Mouse (Mus musculus): ENCODE data around the gene Olfr402. TPM values are rescaled to one million over a fixed set of nuclear protein-coding genes. Genes with fewer than 3 reads are reported as not detected.
"Not testable (repeated sequence)": the region's sequence is repeated elsewhere in the genome, so short reads cannot be mapped to it uniquely, and the experiment has no call there.

Gene Olfr402
- not detected in 2 replicates for polyA plus RNA-seq (2014; fragmentation: Nextera tagmentation; extraction: Ambion mirVana)

DNA sequence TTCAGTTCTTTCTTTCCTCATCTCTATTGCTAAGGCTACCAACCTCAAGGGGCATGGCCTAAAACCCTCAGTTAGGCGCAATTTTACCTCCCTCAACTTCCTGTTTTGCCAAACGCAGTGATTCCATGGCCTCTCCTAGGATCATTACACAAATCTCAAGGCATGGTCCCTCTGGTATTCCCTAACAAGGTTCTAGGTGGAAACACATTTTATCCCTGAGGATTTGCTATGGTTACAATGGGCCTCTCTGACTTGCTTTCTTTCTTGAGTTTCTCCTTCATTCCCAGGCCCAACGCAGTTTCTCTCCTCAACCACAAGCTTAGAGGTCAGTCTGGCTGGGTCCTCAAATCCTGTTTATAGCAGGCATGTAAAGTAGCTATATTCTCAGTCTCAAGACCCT lies at the start of gene Olfr402:
Gene Olfr402 (plus strand): TSS at position 301 of the 400 bp plus-strand sequence.
- ATAC-seq (no peak), DNase-seq (ENCODE audit: low spot score) (no peak)
- H3K4me2 ChIP-seq (ENCODE audit: low read length): no peak within 1 kb of the TSS
- no peaks in the 10 kb centered on the region for H3K27me3 ChIP-seq (replicated peaks; ENCODE audit: control insufficient read depth, insufficient read depth, low read length)
- no peaks in the 10 kb centered on the region for H3K36me3 ChIP-seq (ENCODE audit: control insufficient read depth, insufficient read depth, low read length)
- H3K4me1 ChIP-seq (ENCODE audit: control insufficient read depth, insufficient read depth, low read length): no peaks in the 10 kb centered on the region
- no peak within 1 kb of the TSS for H3K4me3 ChIP-seq (ENCODE audit: low read depth, low read length)
- WGBS: 65% methylated on average over 3 of the region's 3 CpGs
- no peak within 1 kb of the TSS for H3K9ac ChIP-seq (ENCODE audit: low read length)
- no peak within 1 kb of the TSS for H3K27ac ChIP-seq (ENCODE audit: low read depth, low read length)
- H3K9me3 ChIP-seq (replicated peaks; ENCODE audit: control insufficient read depth, low read length): no peaks in the 10 kb centered on the region; the same call in 1 of the 2 replicates

DNA sequence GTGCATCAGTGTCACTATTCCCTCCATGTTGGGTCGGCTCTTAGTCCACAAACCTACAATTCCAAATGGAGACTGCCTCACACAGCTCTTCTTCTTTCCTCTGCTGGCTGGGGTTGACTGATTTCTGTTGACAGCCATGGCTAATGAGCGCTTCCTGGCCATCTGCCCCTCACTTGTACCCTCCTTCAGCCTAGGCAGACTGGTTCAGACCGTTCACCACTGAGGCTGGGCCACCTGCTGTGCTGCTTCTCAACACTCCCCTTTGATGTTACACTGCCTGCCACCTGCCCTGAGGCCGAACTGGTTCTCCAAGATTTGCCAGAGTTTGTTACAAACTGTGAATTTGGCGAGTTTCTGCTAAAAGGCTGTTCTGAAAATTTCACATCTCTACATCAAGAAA lies 48.3 kb upstream of the Olfr402 start:
- H3K27ac ChIP-seq (ENCODE audit: low read depth, low read length): no peak overlapping the region
- no peak overlapping the region for H3K4me2 ChIP-seq (ENCODE audit: low read length)
- no peaks in the 10 kb centered on the region for H3K4me1 ChIP-seq (ENCODE audit: control insufficient read depth, insufficient read depth, low read length)
- DNase-seq (ENCODE audit: low spot score) (no peak), ATAC-seq (no peak)
- no peaks in the 10 kb centered on the region for H3K27me3 ChIP-seq (replicated peaks; ENCODE audit: control insufficient read depth, insufficient read depth, low read length)
- H3K9me3 ChIP-seq (replicated peaks; ENCODE audit: control insufficient read depth, low read length): peaks cover 8% of the 10 kb centered on the region; the same call in 1 of the 2 replicates
- whole genome bisulfite sequencing: 44% methylated on average over 5 of the region's 5 CpGs
- H3K9ac ChIP-seq (ENCODE audit: low read length): no peak overlapping the region
- H3K36me3 ChIP-seq (ENCODE audit: control insufficient read depth, insufficient read depth, low read length): no peaks in the 10 kb centered on the region
- no peak overlapping the region for H3K4me3 ChIP-seq (ENCODE audit: low read depth, low read length)

DNA sequence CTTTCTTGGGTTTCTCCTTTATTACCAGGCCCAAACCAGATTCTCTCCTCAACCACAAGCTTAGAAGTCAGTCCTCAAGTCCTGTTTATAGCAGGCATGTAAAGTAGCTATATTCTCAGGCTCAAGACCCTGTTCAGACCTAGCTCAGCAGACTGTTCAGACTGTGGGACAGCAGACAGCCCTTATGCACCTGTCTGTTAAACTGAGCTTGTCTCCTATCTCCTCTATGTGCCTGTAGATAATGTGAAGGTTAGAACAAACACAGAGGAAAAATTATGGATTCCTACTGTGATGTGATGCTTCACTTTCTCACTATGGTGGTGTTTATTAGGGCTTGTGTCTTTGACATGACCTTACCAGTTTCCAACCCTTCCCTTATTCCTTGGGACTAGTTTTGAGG lies 39.9 kb upstream of the Olfr402 start, which contains the start of gene Olfr401:
Gene Olfr401 (plus strand): TSS at position 301 of the 400 bp plus-strand sequence.
- H3K9ac ChIP-seq (ENCODE audit: low read length): no peak within 1 kb of the TSS
- H3K4me3 ChIP-seq (ENCODE audit: low read depth, low read length): no peak within 1 kb of the TSS
- DNase-seq (ENCODE audit: low spot score) (no peak), ATAC-seq (no peak)
- no peak within 1 kb of the TSS for H3K4me2 ChIP-seq (ENCODE audit: low read length)
- H3K4me1 ChIP-seq (ENCODE audit: control insufficient read depth, insufficient read depth, low read length): no peaks in the 10 kb centered on the region
- peaks cover 6% of the 10 kb centered on the region; the same call in 1 of the 2 replicates for H3K9me3 ChIP-seq (replicated peaks; ENCODE audit: control insufficient read depth, low read length)
- H3K27me3 ChIP-seq (replicated peaks; ENCODE audit: control insufficient read depth, insufficient read depth, low read length): no peaks in the 10 kb centered on the region
- H3K36me3 ChIP-seq (ENCODE audit: control insufficient read depth, insufficient read depth, low read length): no peaks in the 10 kb centered on the region
- H3K27ac ChIP-seq (ENCODE audit: low read depth, low read length): no peak within 1 kb of the TSS

DNA sequence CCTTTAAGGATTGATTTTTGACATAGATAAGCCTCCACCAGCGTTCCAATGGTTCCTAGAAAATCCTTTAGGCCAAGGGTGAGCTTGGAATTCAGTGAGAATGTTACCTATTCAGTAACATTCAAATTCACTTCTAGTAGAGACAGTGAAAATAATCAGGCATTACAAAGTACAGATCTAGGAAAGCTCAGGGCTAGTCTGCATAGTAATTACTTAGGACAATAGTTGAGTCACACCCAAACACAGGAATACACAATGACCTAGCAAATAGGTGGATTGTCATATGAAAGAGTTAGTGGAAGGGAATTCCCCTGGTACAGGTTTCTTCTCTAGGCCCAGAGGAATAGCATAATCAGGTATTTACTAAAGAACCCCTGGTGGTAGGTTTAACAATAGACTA lies 13.3 kb upstream of the Olfr402 start:
- H3K27me3 ChIP-seq (replicated peaks; ENCODE audit: control insufficient read depth, insufficient read depth, low read length); H3K36me3 ChIP-seq (ENCODE audit: control insufficient read depth, insufficient read depth, low read length); H3K27ac ChIP-seq (ENCODE audit: low read depth, low read length); DNase-seq (ENCODE audit: low spot score); H3K4me3 ChIP-seq (ENCODE audit: low read depth, low read length); H3K4me2 ChIP-seq (ENCODE audit: low read length); ATAC-seq; H3K4me1 ChIP-seq (ENCODE audit: control insufficient read depth, insufficient read depth, low read length); H3K9ac ChIP-seq (ENCODE audit: low read length): not testable (repeated sequence)
- H3K9me3 ChIP-seq (replicated peaks; ENCODE audit: control insufficient read depth, low read length): peaks cover 14% of the 10 kb centered on the region
- WGBS: 31% methylated on average over 1 of the region's 1 CpGs

DNA sequence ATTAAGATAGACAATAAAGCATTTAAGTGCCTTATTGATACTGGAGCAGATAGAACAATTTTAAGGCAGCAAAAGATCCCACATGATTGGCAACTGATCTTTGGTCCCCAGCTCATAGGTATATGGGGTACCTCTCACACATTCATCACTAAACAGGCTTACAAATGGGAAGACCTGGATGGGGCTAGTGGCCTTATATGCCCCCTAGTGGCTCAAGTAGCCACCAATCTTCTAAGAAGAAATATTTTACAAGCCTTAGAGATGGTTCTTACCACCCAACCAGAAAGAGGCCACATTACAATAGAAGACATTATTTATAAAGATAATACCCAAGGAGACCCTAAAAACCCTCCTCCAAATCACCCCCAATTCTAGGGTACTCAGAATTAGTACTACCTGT lies 7.5 kb upstream of the Olfr402 start:
- no peak for ATAC-seq

DNA sequence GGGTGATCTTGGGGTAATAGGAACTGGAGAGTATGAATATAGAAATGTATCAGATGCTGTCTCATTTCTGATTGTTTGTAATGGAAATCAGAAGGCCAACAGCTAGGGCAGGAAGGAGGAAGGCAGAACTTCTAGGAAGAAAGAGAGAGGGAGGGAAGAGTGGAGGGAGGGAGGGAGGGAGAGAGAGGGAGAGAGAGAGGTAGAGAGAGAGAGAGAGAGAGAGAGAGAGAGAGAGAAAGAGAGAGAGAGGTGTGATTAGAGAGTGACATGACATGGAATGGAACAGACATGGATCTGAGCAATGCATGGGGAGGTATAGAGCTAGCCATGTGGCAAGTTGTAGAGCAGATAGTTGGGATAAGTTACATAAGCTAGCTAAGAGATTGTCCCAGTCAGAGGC lies 15.4 kb downstream of the Olfr402 start:
- Histone ChIP-seq H3K9me3 (replicated peaks; ENCODE audit: control insufficient read depth, low read length) (peaks cover 4% of the 10 kb centered on the region; the same call in 1 of the 2 replicates), H3K9ac (ENCODE audit: low read length) (no peak overlapping the region), H3K27me3 (replicated peaks; ENCODE audit: control insufficient read depth, insufficient read depth, low read length) (no peaks in the 10 kb centered on the region), H3K36me3 (ENCODE audit: control insufficient read depth, insufficient read depth, low read length) (no peaks in the 10 kb centered on the region), H3K4me2 (ENCODE audit: low read length) (no peak overlapping the region), H3K4me3 (ENCODE audit: low read depth, low read length) (no peak overlapping the region), H3K4me1 (ENCODE audit: control insufficient read depth, insufficient read depth, low read length) (no peaks in the 10 kb centered on the region), H3K27ac (ENCODE audit: low read depth, low read length) (no peak overlapping the region)
- no peak for DNase-seq (ENCODE audit: low spot score)
- no peak for ATAC-seq

More for the DNA sequence above, 7.5 kb upstream of the Olfr402 start:
- Histone ChIP-seq H3K27me3 (replicated peaks; ENCODE audit: control insufficient read depth, insufficient read depth, low read length) (no peaks in the 10 kb centered on the region), H3K9me3 (replicated peaks; ENCODE audit: control insufficient read depth, low read length) (peaks cover 3% of the 10 kb centered on the region), H3K4me2 (ENCODE audit: low read length) (no peak overlapping the region), H3K4me3 (ENCODE audit: low read depth, low read length) (no peak overlapping the region), H3K36me3 (ENCODE audit: control insufficient read depth, insufficient read depth, low read length) (no peaks in the 10 kb centered on the region), H3K27ac (ENCODE audit: low read depth, low read length) (no peak overlapping the region), H3K9ac (ENCODE audit: low read length) (no peak overlapping the region), H3K4me1 (ENCODE audit: control insufficient read depth, insufficient read depth, low read length) (no peaks in the 10 kb centered on the region)
- DNase-seq (ENCODE audit: low spot score): no peak

DNA sequence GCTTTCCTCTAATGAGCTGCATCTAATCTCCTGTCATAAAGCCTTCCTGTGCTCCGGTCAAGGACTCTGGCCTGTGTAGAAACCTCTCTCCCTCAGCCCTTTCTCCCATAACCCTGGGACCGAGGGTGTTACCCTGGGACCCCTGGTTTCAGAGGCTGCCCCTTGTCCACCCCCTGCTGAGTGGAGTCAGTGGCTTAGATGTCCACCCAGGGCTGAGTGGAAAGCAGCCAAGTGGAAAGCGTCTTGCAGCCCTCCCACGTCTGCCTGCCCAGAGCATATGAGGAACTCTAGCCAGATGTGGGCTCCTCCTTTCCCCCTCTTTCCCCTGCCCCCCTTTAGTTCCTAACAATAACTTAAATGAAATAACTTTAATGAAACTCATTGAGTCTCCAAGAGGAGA lies 29.8 kb downstream of the Olfr402 start:
- ATAC-seq (no peak), DNase-seq (ENCODE audit: low spot score) (no peak)
- WGBS: 86% methylated on average over 4 of the region's 4 CpGs
- H3K27me3 ChIP-seq (replicated peaks; ENCODE audit: control insufficient read depth, insufficient read depth, low read length): no peaks in the 10 kb centered on the region
- peaks cover 4% of the 10 kb centered on the region; the same call in 1 of the 2 replicates for H3K9me3 ChIP-seq (replicated peaks; ENCODE audit: control insufficient read depth, low read length)
- no peaks in the 10 kb centered on the region for H3K36me3 ChIP-seq (ENCODE audit: control insufficient read depth, insufficient read depth, low read length)
- no peaks in the 10 kb centered on the region for H3K4me1 ChIP-seq (ENCODE audit: control insufficient read depth, insufficient read depth, low read length)
- no peak overlapping the region for H3K27ac ChIP-seq (ENCODE audit: low read depth, low read length)
- H3K4me2 ChIP-seq (ENCODE audit: low read length): no peak overlapping the region
- H3K9ac ChIP-seq (ENCODE audit: low read length): no peak overlapping the region
- H3K4me3 ChIP-seq (ENCODE audit: low read depth, low read length): no peak overlapping the region

DNA sequence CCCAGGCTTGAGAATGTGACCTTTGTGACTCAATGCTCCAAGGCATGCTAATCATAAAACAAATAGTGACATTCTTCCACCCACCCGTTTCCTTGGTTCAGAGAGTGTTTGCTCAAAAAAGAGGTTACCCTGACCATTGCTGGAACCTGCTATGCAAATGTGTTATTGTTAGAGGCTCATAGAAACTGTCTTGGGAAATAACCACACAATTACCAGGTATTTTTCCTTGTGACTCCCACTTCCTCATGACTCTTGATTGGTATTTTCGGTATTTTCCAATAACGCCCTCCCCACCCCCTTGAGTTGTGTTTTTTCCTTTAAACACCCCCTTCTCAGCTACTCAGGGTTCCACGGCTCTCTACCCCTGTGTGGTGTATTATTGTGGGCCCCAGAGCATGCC lies 30.4 kb downstream of the Olfr402 start:
- H3K36me3 ChIP-seq (ENCODE audit: control insufficient read depth, insufficient read depth, low read length): no peaks in the 10 kb centered on the region
- H3K9me3 ChIP-seq (replicated peaks; ENCODE audit: control insufficient read depth, low read length): peaks cover 4% of the 10 kb centered on the region; the same call in 1 of the 2 replicates
- no peak overlapping the region for H3K4me2 ChIP-seq (ENCODE audit: low read length)
- DNase-seq (ENCODE audit: low spot score) (no peak), ATAC-seq (no peak)
- H3K27me3 ChIP-seq (replicated peaks; ENCODE audit: control insufficient read depth, insufficient read depth, low read length): no peaks in the 10 kb centered on the region
- no peak overlapping the region for H3K9ac ChIP-seq (ENCODE audit: low read length)
- no peak overlapping the region for H3K27ac ChIP-seq (ENCODE audit: low read depth, low read length)
- 78% methylated on average over 4 of the region's 4 CpGs for WGBS
- H3K4me3 ChIP-seq (ENCODE audit: low read depth, low read length): no peak overlapping the region
- H3K4me1 ChIP-seq (ENCODE audit: control insufficient read depth, insufficient read depth, low read length): no peaks in the 10 kb centered on the region

DNA sequence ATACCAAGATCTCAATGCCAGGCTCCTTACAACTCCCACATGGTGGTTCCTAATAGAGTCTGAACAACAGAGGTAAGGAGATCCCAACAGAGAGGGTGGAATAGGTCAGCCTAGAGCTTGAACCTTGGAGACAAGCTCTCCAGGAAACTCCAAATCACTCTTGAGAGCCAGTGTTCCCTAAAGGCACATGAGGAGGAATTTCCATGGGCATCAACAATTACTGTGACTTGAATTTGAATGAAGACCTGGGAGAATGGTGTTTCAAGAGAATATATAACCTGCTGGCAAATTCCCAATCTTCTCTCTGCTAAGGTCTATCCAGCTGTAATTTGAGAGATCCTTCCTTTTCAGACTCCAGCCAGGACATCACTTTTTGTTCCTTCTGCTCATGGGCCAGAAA lies 32.6 kb downstream of the Olfr402 start, which contains the start of gene Olfr403:
Gene Olfr403 (plus strand): TSS at position 301 of the 400 bp plus-strand sequence.
- Histone ChIP-seq H3K36me3 (ENCODE audit: control insufficient read depth, insufficient read depth, low read length) (no peaks in the 10 kb centered on the region), H3K9ac (ENCODE audit: low read length) (no peak within 1 kb of the TSS), H3K4me2 (ENCODE audit: low read length) (no peak within 1 kb of the TSS), H3K27ac (ENCODE audit: low read depth, low read length) (no peak within 1 kb of the TSS), H3K4me3 (ENCODE audit: low read depth, low read length) (no peak within 1 kb of the TSS), H3K9me3 (replicated peaks; ENCODE audit: control insufficient read depth, low read length) (peaks cover 4% of the 10 kb centered on the region; the same call in 1 of the 2 replicates), H3K27me3 (replicated peaks; ENCODE audit: control insufficient read depth, insufficient read depth, low read length) (no peaks in the 10 kb centered on the region), H3K4me1 (ENCODE audit: control insufficient read depth, insufficient read depth, low read length) (no peaks in the 10 kb centered on the region)
- ATAC-seq (no peak), DNase-seq (ENCODE audit: low spot score) (no peak)

Measured in forebrain, embryonic 14.5 days (tissue).